In genomic region chr9:114688252-114688952, GRCm38 (mm10) we compare ENCODE assay signal across 8 mouse cellular contexts. TPM values are rescaled to one million over a fixed set of nuclear protein-coding genes. Genes with fewer than 3 reads are reported as not detected.
DNase-seq lines count a peak whose midpoint lies in the region; ATAC-seq lines count a peak whose summit lies in the region.

Gene Dync1li1, plus strand, starts transcription at chr9:114688790.

- peak; percentile 98 to 99 for DNase-seq in adrenal gland, adult (ENCODE audit: inconsistent age in 2 of 2, low spot score in 1 of 2)
- DNase-seq in embryo, embryonic 10.5 days (ENCODE audit: low spot score), result peak; percentile 97
- DNase-seq in gastrocnemius, postnatal 14 days, result peak; percentile 98
- peak; percentile 96 to 98 for DNase-seq in left cerebral cortex, postnatal 10 days (ENCODE audit: extremely low spot score in 1 of 2, low spot score in 2 of 2)
- DNase-seq in right cerebral cortex, postnatal 25 days, result peak; percentile 98
- DNase-seq in urinary bladder, postnatal 4 days (ENCODE audit: low spot score in 2 of 2), result peak; percentile 96 to 97

- peak; percentile 82 for ATAC-seq in inflammation-experienced regulatory T-cells, adult 6 months
- ATAC-seq in megakaryocyte-erythroid progenitor cell, adult 5-6 weeks (replicated peaks; ENCODE audit: low FRiP score, low TSS enrichment, poor library complexity, severe bottlenecking), result peak; percentile 87

- intact Hi-C loops in gastrocnemius, postnatal 14 days (cut with DNase I; ENCODE audit: low total_unique reads), result no loop called here
- intact Hi-C loops in left cerebral cortex, postnatal 10 days (cut with DNase I), result loop anchor here (5.0 kb wide), 1 partner anchor 41 kb away; no protein-coding TSS in a partner anchor

RNA-seq across cellular contexts. Expression of gene Dync1li1, which starts in this region (rescaled TPM):
- total RNA-seq in gastrocnemius, postnatal 14 days (2021), result 10 to 100 TPM; 31.3 to 34.1 TPM
- polyA plus RNA-seq in inflammation-experienced regulatory T-cells, adult 6 months (2017; shearing (Covaris generic)), result 10 to 100 TPM; 46.3 to 55.0 (median 50.4) TPM
- total RNA-seq in left cerebral cortex, postnatal 10 days (2021), result 100 to 1,000 TPM; 110 to 118 TPM
- 28.2 and 29.8 TPM in 2 replicates for total RNA-seq in megakaryocyte-erythroid progenitor cell, adult 5-6 weeks (2014; fragmentation: Nextera tagmentation)
- 40.9 and 52.6 TPM in 2 replicates for total RNA-seq in megakaryocyte-erythroid progenitor cell, adult 5-6 weeks (2017)

Comparison
In these comparisons a context has a peak if more than half of its experiments do, and no peak if none do; other contexts are left out.
1. Peak in every context shown above with its lines: DNase-seq and ATAC-seq.